Mouse (Mus musculus): ENCODE data around the gene Ccdc62.

DNA sequence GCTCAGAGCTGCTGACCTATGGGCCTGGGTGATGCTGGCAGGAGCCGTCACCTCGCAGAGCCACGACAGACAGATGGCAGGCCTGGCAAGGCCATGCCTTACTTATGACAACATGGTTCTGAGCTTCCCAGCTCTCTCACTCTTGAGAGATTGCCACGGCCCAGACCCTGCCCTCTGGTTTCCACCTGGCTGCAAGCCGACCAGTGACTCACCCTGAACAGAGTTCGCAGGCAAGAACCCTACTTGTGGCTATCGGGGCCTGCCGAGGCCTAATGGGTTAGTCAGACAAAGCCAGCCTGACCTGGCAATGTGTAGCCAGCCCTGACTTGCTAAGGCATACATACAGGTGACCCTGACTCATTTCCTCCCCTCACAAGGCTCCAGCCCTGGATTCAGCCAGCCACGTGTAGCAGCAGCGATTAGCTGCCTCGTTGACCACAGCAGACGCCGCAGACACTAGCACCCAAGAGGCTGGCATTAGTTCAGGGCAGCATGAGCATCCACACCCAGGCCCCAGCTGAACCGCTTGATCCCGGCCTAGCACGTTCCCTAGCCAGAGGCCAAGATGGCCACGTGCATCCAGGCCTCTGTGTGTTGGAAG lies 76.5 kb downstream of the Ccdc62 start:
- TF ChIP-seq POLR2A (IDR thresholded peaks at IDR 0.05; ENCODE audit: extremely low read depth, insufficient read depth, low read length) = no peak
- TF ChIP-seq CTCF (IDR thresholded peaks at IDR 0.05; ENCODE audit: extremely low read depth, insufficient read depth, low read length) = no peak
